Mouse (Mus musculus) heart, postnatal 4 days (tissue): ENCODE data around the gene Olfr1290. TPM values are rescaled to one million over a fixed set of nuclear protein-coding genes. Genes with fewer than 3 reads are reported as not detected.

Experiments used
- DNase-seq: peaks from one replicate; pipeline ENCODE4 v3.0.0; 2021
- total RNA-seq, 2 experiments: library from RNA; stranded (reverse); gene quantifications; 2 replicates each; pipeline ENCODE4 v1.2.3; 2021

Olfr1290 gene
- not detected for total RNA-seq

DNA sequence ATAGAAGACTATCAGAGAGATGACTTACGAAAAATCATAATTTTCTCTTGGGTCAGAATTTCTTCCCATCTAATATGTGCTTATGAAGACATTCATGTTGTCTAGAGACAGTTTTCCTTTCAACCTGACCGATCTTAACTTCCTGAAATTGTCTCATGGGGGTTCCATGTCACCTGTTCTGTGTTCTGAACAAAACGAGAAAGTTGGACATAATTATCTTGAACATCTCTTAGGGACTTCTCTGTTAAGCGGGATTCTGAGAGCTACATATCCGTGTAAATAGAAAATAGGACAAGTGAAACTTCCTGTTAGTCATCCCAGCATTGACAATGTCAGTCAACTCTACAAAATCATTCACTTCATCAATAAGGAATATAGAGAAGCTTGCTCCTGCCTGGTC, at the start of gene Olfr1290:
TSS of gene Olfr1290 (minus strand) at position 101 of the 400 bp plus-strand sequence.
- no peak for DNase-seq

DNA sequence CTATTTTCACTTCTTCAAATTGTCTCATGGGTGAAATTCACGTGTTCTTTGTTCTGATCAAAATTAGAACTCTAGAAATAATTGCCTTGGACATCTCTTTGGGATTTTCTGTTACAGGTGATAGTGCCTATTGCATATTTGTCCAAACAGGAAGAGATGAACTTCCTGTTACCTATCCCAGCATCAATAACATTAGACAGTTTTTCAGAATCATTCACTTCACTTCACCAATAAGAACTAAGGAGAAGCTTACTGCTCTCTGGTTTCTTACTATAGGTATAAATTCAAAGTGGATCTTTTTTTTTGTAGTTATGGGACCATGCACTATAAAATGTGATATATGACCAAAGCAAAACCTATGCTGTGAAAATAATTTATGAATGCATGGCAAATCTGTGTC, 46.6 kb upstream of the Olfr1290 start, which contains the start of gene Olfr1294:
TSS of gene Olfr1294 (minus strand) at position 101 of the 400 bp plus-strand sequence.
- DNase-seq = no peak

DNA sequence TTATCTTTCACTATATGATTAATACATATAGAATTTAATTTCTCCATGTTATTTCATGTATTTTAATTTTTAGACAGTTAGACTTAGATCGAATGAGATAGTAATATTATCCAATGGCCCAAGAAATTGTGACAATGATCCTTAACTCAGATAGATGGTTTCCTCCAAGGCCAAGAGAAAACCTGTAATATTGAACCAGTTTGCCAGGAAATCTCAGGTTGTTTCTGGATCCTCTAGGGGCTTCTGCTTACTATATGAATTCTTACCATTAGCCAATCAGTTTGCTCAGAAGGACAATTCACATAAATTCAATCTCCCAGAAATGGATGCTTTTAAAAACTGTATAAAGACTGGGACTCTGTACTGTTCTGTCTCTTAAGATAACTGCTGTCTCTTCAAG, 31.3 kb upstream of the Olfr1290 start, which contains the start of gene Olfr1293-ps:
TSS of gene Olfr1293-ps (plus strand) at position 301 of the 400 bp plus-strand sequence.
- DNase-seq = no peak

DNA sequence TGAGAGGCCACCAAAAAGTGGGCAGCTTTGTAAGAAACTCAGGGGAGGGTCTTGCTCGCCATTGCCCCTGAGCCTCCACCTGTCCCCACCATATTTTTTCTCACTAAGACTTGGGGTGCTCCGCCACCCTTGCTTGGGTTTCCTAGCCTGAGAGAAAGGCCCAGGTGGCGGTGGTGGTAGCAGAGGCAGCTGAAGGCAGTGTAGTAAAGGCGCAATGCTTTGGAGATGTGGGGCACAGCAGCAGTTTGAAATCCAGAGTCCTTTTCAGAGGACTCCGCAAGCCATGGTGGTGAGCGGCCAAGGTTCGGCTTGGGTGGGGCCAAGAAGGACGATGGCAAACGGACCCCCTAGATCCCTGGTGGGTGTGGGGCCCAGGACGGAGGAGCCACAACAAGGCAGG, 23.8 kb upstream of the Olfr1290 start:
- no peak for DNase-seq

DNA sequence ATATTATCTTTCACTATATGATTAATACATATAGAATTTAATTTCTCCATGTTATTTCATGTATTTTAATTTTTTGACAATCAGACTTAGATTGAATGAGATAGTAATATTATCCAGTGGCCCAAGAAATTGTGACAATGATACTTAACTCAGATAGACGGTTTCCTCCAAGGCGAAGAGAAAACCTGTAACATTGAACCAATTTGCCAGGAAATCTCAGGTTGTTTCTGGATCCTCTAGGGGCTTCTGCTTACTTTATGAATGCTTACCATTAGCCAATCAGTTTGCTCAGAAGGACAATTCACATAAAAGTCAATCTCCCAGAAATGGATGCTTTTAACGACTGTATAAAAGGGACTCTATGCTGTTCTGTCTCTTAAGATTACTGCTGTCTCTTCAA, 3.3 kb upstream of the Olfr1290 start, which contains the start of gene Olfr1291-ps1:
TSS of gene Olfr1291-ps1 (plus strand) at position 301 of the 400 bp plus-strand sequence.
- no peak for DNase-seq

DNA sequence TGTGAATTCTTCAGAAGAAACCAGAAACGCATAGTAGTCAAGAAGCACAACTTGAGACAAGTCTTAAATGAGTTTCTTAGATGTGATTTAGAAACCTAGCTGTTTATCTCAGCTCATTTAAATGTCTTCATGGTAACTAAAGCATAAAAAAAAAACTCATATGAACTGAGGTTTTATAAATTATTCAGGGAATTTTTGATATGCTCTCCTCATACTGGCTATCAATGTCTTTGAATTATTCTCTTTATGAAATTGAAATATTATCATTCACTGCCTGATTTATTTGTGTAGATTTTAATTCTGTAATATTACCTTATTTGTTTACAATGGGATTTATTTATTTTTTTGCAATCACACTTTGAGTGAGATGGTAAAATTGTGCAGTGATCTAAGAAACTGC, 13.1 kb downstream of the Olfr1290 start, which contains the start of gene Olfr1289:
TSS of gene Olfr1289 (plus strand) at position 301 of the 400 bp plus-strand sequence.
- DNase-seq = no peak

DNA sequence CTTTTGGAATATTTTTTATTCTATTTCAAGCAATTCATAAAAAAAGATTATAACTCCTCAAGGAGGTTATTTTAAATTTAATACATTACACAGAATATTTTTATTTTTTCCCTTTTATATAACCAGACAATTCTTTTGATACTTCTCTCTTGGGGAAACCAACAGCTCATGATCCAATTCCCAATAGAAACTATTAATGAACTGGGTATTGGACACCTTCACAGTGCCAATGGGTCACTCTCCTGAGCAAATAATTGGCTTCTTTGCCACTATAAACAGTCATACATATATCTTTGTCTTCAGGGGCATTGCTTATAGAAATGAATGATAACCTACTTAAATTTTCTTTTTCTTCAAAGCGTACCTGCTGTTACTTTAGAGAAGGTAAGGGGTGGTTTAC, 19.8 kb downstream of the Olfr1290 start, which contains the start of gene Olfr1288:
TSS of gene Olfr1288 (plus strand) at position 301 of the 400 bp plus-strand sequence.
- DNase-seq = no peak

DNA sequence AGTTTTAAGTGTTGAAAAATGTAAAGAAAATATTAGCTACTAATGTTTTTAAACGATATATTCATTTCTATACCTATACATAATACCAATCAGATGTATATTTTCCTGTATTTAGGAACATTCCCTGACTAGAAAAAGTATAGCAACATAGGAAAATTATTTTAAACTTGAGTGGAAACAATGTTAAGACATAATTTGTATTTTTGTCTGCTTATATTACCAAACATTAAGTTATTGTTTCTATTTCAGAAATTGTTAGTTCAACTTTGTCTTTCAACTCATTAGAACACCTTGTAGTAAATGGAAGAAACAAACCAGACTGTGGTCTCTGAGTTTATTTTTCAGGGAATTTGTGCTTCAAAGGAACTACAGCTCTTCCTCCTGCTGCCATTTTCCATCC, 44.8 kb downstream of the Olfr1290 start, which contains the start of gene Olfr1287:
TSS of gene Olfr1287 (plus strand) at position 301 of the 400 bp plus-strand sequence.
- no peak for DNase-seq

Other genes starting within 250 kb of the Olfr1290 start
- not detected for gene Olfr1276, start 239.3 kb downstream of the Olfr1290 start, total RNA-seq
- not detected for gene Olfr1277, start 219.7 kb downstream of the Olfr1290 start, total RNA-seq
- gene Olfr1278, start 203.7 kb downstream of the Olfr1290 start, total RNA-seq = not detected
- not detected for gene Olfr1279, start 193.2 kb downstream of the Olfr1290 start, total RNA-seq
- gene Olfr1280, start 179.8 kb downstream of the Olfr1290 start, total RNA-seq = not detected
- not detected for gene Olfr1281, start 167.3 kb downstream of the Olfr1290 start, total RNA-seq
- gene Olfr1282, start 157.8 kb downstream of the Olfr1290 start, total RNA-seq = not detected
- gene Olfr1283, start 127.0 kb downstream of the Olfr1290 start, total RNA-seq = not detected
- not detected for gene Olfr1284, start 118.3 kb downstream of the Olfr1290 start, total RNA-seq
- gene Olfr1286, start 70.7 kb downstream of the Olfr1290 start, total RNA-seq = not detected
- not detected for gene Olfr1287, start 44.7 kb downstream of the Olfr1290 start, total RNA-seq
- not detected for gene Olfr1288, start 19.7 kb downstream of the Olfr1290 start, total RNA-seq
- gene Olfr1289, start 13.0 kb downstream of the Olfr1290 start, total RNA-seq = not detected
- not detected for gene Olfr1291-ps1, start 3.4 kb upstream of the Olfr1290 start, total RNA-seq
- gene Olfr1293-ps, start 31.4 kb upstream of the Olfr1290 start, total RNA-seq = not detected
- gene Olfr1294, start 46.5 kb upstream of the Olfr1290 start, total RNA-seq = not detected
- not detected for gene Olfr1295, start 75.9 kb upstream of the Olfr1290 start, total RNA-seq
- gene Olfr1297, start 132.7 kb upstream of the Olfr1290 start, total RNA-seq = not detected
- gene Olfr1298, start 155.4 kb upstream of the Olfr1290 start, total RNA-seq = not detected
- gene Olfr1299, start 167.6 kb upstream of the Olfr1290 start, total RNA-seq = not detected